Comparison of ENCODE assay signal across 14 mouse cellular contexts in the genomic region with DNA sequence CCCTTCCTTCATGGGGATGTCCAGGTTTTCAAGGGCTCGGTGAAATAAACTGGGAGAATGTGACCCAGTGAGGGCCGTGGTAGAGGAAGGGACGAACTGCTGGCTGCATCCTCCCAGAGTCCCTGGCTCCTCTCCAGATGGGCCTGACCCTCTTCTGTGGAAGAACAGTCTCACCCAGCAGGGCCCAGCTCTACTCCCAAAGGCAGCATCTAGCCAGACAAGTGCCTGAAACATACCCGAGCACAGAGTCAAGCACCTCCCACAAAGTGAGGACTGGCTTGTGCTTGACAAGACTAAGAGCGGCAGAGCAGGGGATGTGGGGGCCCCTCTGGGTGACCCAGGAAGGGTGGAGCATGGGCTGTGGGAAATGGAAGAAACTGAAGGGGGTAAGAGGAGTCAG. TPM values are rescaled to one million over a fixed set of nuclear protein-coding genes. Genes with fewer than 3 reads are reported as not detected.
DNase-seq lines count a peak whose midpoint lies in the region; ATAC-seq and TF ChIP-seq lines count a peak whose summit lies in the region.
"Had no signal": no experiment of that assay in that cellular context is flagged by ENCODE, and none has a peak within 500 bp of the region (broad histone marks: within the 10 kb centered on the region; RNA-seq: fewer than 3 reads in every experiment).

No protein-coding gene starts in this region.

- no peak for TF ChIP-seq POLR2A in MEL (IDR thresholded peaks at IDR 0.05; ENCODE audit: control insufficient read depth in 1 of 2, insufficient read depth in 1 of 2, low read depth in 1 of 2, low read length in 2 of 2, poor library complexity in 1 of 2)

- no peaks in the 10 kb centered on the region; a peak in 1 of 4 replicates for H3K36me3 ChIP-seq in MEL (ENCODE audit: control insufficient read depth in 1 of 2, insufficient read depth in 2 of 2, low read length in 2 of 2)
- peaks cover 52% of the 10 kb centered on the region for H3K36me3 ChIP-seq in midbrain, embryonic 14.5 days (ENCODE audit: control insufficient read depth, insufficient read depth, low read length)

- DNase-seq in kidney, postnatal 14 days: peak; percentile 14
- DNase-seq in kidney, adult 11 months: no peak
- no peak for DNase-seq in MEL (ENCODE audit: low read depth, low spot score)
- DNase-seq in gastrocnemius, adult 8-10 months (ENCODE audit: low spot score in 2 of 2): peak; percentile 12 to 13
- DNase-seq in heart, postnatal 36 days: peak; percentile 22 to 30
- DNase-seq in adrenal gland, adult (ENCODE audit: inconsistent age in 2 of 2, low spot score in 1 of 2): no peak
- DNase-seq in adrenal gland, postnatal 36 days: no peak
- no peak for DNase-seq in midbrain, embryonic 14.5 days
- DNase-seq: adrenal gland, postnatal 10 days; cerebellum, adult 18-20 months; kidney, postnatal 36 days; thymus, postnatal 4 days had no signal

- no peak for ATAC-seq in midbrain, embryonic 14.5 days (ENCODE audit: low FRiP score, low TSS enrichment)
- ATAC-seq: forebrain, embryonic 16.5 days; Patski had no signal

- H3K4me3 ChIP-seq in MEL (ENCODE audit: control insufficient read depth in 1 of 2, insufficient read depth in 1 of 2, low read depth in 2 of 2, low read length in 2 of 2): no peak overlapping the region
- H3K4me3 ChIP-seq in midbrain, embryonic 14.5 days (replicated peaks; ENCODE audit: low read depth, low read length): no peak overlapping the region

- no peaks in the 10 kb centered on the region for H3K27me3 ChIP-seq in MEL (ENCODE audit: control insufficient read depth in 1 of 2, insufficient read depth in 2 of 2, low read length in 2 of 2)
- no peaks in the 10 kb centered on the region for H3K27me3 ChIP-seq in midbrain, embryonic 14.5 days (ENCODE audit: control insufficient read depth, insufficient read depth, low read length)

- H3K27ac ChIP-seq in MEL (ENCODE audit: control insufficient read depth, low read depth, low read length): no peak overlapping the region
- no peak overlapping the region for H3K27ac ChIP-seq in midbrain, embryonic 14.5 days (replicated peaks; ENCODE audit: low read depth, low read length)

- no peak for TF ChIP-seq RAD21 in MEL (IDR thresholded peaks at IDR 0.05; ENCODE audit: low read depth, low read length)

- WGBS in midbrain, embryonic 14.5 days: 75% methylated on average over 5 of the region's 5 CpGs

- TF ChIP-seq EP300 in MEL (IDR thresholded peaks at IDR 0.05; ENCODE audit: low read depth in 1 of 2, low read length in 2 of 2): no peak

- H3K79me2 ChIP-seq in MEL (ENCODE audit: control insufficient read depth, insufficient read depth, low read length, poor library complexity): no peaks in the 10 kb centered on the region

- H3K4me1 ChIP-seq in MEL (ENCODE audit: control insufficient read depth in 1 of 2, insufficient read depth in 2 of 2, low read length in 2 of 2): no peaks in the 10 kb centered on the region
- no peaks in the 10 kb centered on the region for H3K4me1 ChIP-seq in midbrain, embryonic 14.5 days (ENCODE audit: control insufficient read depth, insufficient read depth, low read length)

- no peak overlapping the region for H3K4me2 ChIP-seq in midbrain, embryonic 14.5 days (ENCODE audit: low read length)

- intact Hi-C loops in heart, postnatal 36 days (cut with DNase I): no loop called here

- no peak for TF ChIP-seq CTCF in MEL (IDR thresholded peaks at IDR 0.05 in 2 of 3, conservative IDR thresholded peaks at IDR 0.05 in 1 of 3; ENCODE audit: control insufficient read depth in 1 of 3, insufficient read depth in 1 of 3, low read depth in 2 of 3, low read length in 3 of 3, poor library complexity in 1 of 3, severe bottlenecking in 1 of 3)

- no peak overlapping the region for H3K9ac ChIP-seq in MEL (ENCODE audit: control insufficient read depth, low read depth, low read length, poor library complexity, severe bottlenecking)
- no peak overlapping the region for H3K9ac ChIP-seq in midbrain, embryonic 14.5 days (replicated peaks; ENCODE audit: low read length)

- H3K9me3 ChIP-seq in MEL (replicated peaks; ENCODE audit: insufficient read depth, low read length): no peaks in the 10 kb centered on the region
- no peaks in the 10 kb centered on the region for H3K9me3 ChIP-seq in midbrain, embryonic 14.5 days (ENCODE audit: control insufficient read depth, low read length)

TF ChIP-seq in MEL, 35 proteins besides CTCF, POLR2A, EP300 and RAD21:
- TF ChIP-seq POLR2AphosphoS2 (IDR thresholded peaks at IDR 0.05; ENCODE audit: low read length) (peak; percentile 25; the same call in 1 of the 2 replicates), E2F4 (IDR thresholded peaks at IDR 0.05; ENCODE audit: borderline replicate concordance, low read depth, low read length) (no peak)

RNA-seq across cellular contexts. Expression of gene Prmt7, which starts 51.6 kb away (rescaled TPM):
- total RNA-seq in MEL (2012; rRNA removed): 71.2 and 74.5 TPM in 2 replicates
- polyA plus RNA-seq in MEL (2012; ENCODE audit: insufficient read depth in 1 of 2, insufficient read length in 2 of 2, low read depth in 1 of 2, low replicate concordance in 2 of 2, missing spikeins in 1 of 2): 10 to 100 TPM in 1 of 2 experiments, not detected in 1; 63.3 TPM
- total RNA-seq in gastrocnemius, adult 8-10 months (2022): 10 to 100 TPM; 31.1 to 36.8 (median 34.2) TPM
- 10 to 100 TPM; 24.5 to 26.8 TPM for total RNA-seq in heart, postnatal 36 days (2021)
- total RNA-seq in adrenal gland, postnatal 36 days (2021): 10 to 100 TPM; 27.0 to 28.2 TPM
- polyA plus RNA-seq in midbrain, embryonic 14.5 days (2014; fragmentation: Nextera tagmentation; extraction: Ambion mirVana): 52.1 and 56.5 TPM in 2 replicates

RNA-seq across cellular contexts. Expression of gene Slc7a6os, which starts 51.6 kb away (rescaled TPM):
- total RNA-seq in MEL (2012; rRNA removed): 41.6 and 52.0 TPM in 2 replicates
- 10 to 100 TPM in 1 of 2 experiments, not detected in 1; 53.6 TPM for polyA plus RNA-seq in MEL (2012; ENCODE audit: insufficient read depth in 1 of 2, insufficient read length in 2 of 2, low read depth in 1 of 2, low replicate concordance in 2 of 2, missing spikeins in 1 of 2)
- total RNA-seq in gastrocnemius, adult 8-10 months (2022): 1 to 10 TPM; 7.1 to 9.8 (median 8.1) TPM
- 10 to 100 TPM in 1 of 2 experiments, 1 to 10 TPM in 1; 9.0 to 10.8 TPM for total RNA-seq in heart, postnatal 36 days (2021)
- 10 to 100 TPM; 26.3 to 28.6 TPM for total RNA-seq in adrenal gland, postnatal 36 days (2021)
- 32.3 and 32.9 TPM in 2 replicates for polyA plus RNA-seq in midbrain, embryonic 14.5 days (2014; fragmentation: Nextera tagmentation; extraction: Ambion mirVana)

Comparison
In these comparisons a context has a peak if more than half of its experiments do, and no peak if none do; other contexts are left out.
1. DNase-seq: peak in kidney, postnatal 14 days (single experiment), gastrocnemius, adult 8-10 months (2 of 2) and heart, postnatal 36 days (2 of 2); none in kidney, adult 11 months (single experiment), MEL (single experiment), adrenal gland, adult (0 of 2), adrenal gland, postnatal 36 days (0 of 2) and midbrain, embryonic 14.5 days (single experiment).